Mouse (Mus musculus) limb, embryonic 13.5 days (tissue): ENCODE measurements at regions not wholly inside any gene's neighbourhood (a gene's known extent, or its start where the extent isn't known, plus 50 kb on each side); places are given as distances from the start of the nearest gene placed in this dataset.

ENCODE experiments used
- ATAC-seq: fragments of 200-750 bp; cut with Nextera tagmentation; 2 replicates; pipeline ENCODE4 v1.8.0; 2017; ENCODE audit warnings: low read depth, moderate number of reproducible peaks, moderate TSS enrichment; ENCODE audit not compliant: low FRiP score
- H3K27ac ChIP-seq: fragments of 300-500 bp; sonication (generic); 2 replicates; pipeline ENCODE4 v1.5.1; 2015; ENCODE audit warnings: inconsistent platforms, mild to moderate bottlenecking, moderate library complexity
- H3K27me3 ChIP-seq: fragments of 300-500 bp; sonication (generic); 2 replicates; pipeline ENCODE4 v1.6.1; 2015; ENCODE audit warnings: mild to moderate bottlenecking, inconsistent platforms
- H3K36me3 ChIP-seq: fragments of 300-500 bp; sonication (generic); 2 replicates; pipeline ENCODE4 v1.6.1; 2015; ENCODE audit warnings: inconsistent platforms, mild to moderate bottlenecking, moderate library complexity
- H3K4me1 ChIP-seq: fragments of 300-500 bp; sonication (generic); 2 replicates; pipeline ENCODE4 v1.6.1; 2015; ENCODE audit warnings: inconsistent platforms
- H3K4me2 ChIP-seq: fragments of 300-500 bp; sonication (generic); replicated peaks from 2 replicates; pipeline ENCODE4 v1.6.1; 2015; ENCODE audit warnings: inconsistent platforms, mild to moderate bottlenecking, moderate library complexity
- H3K4me3 ChIP-seq: fragments of 300-500 bp; sonication (generic); 2 replicates; pipeline ENCODE4 v1.5.1; 2015; ENCODE audit warnings: moderate library complexity, mild to moderate bottlenecking, inconsistent platforms
- H3K9ac ChIP-seq: fragments of 300-500 bp; sonication (generic); 2 replicates; pipeline ENCODE4 v1.6.1; 2015; ENCODE audit warnings: mild to moderate bottlenecking, inconsistent platforms
- H3K9me3 ChIP-seq: fragments of 300-500 bp; sonication (generic); 2 replicates; pipeline ENCODE4 v1.6.1; 2016; ENCODE audit warnings: inconsistent platforms
- WGBS: fragments of 180-500 bp; shearing (Covaris S2); methylation state at CpG from one replicate; pipeline ENCODE4 v1.1.7; 2015; 5-methylcytosine and 5-hydroxymethylcytosine counted together

GRCm38 (mm10) chr13:94619511-94619910 lies 169.2 kb upstream of the Tbca start:
- peaks cover 12% of the 10 kb centered on the region for H3K27me3 ChIP-seq
- H3K9ac ChIP-seq: no peak overlapping the region
- no peak overlapping the region for H3K4me3 ChIP-seq
- no peak overlapping the region for H3K4me2 ChIP-seq
- H3K36me3 ChIP-seq: no peaks in the 10 kb centered on the region
- no peaks in the 10 kb centered on the region for H3K9me3 ChIP-seq
- WGBS: 59% methylated on average over 4 of the region's 4 CpGs
- no peak overlapping the region for H3K27ac ChIP-seq
- peaks cover 10% of the 10 kb centered on the region for H3K4me1 ChIP-seq
- ATAC-seq: no peak

GRCm38 (mm10) chr13:94630055-94630454 lies 158.7 kb upstream of the Tbca start:
- no peak for ATAC-seq
- Histone ChIP-seq H3K27me3 (no peaks in the 10 kb centered on the region), H3K27ac (no peak overlapping the region), H3K9ac (no peak overlapping the region), H3K4me3 (no peak overlapping the region), H3K9me3 (no peaks in the 10 kb centered on the region), H3K4me2 (no peak overlapping the region), H3K36me3 (no peaks in the 10 kb centered on the region), H3K4me1 (peaks cover 4% of the 10 kb centered on the region; the same call in 1 of the 2 replicates)
- WGBS: 83% methylated on average over 1 of the region's 1 CpGs

GRCm38 (mm10) chr13:94630685-94631084 lies 158.0 kb upstream of the Tbca start:
- no peak overlapping the region for H3K27ac ChIP-seq
- no peaks in the 10 kb centered on the region for H3K9me3 ChIP-seq
- no peak overlapping the region for H3K9ac ChIP-seq
- H3K4me3 ChIP-seq: no peak overlapping the region
- no peaks in the 10 kb centered on the region for H3K36me3 ChIP-seq
- 91% methylated on average over 6 of the region's 6 CpGs for WGBS
- H3K4me1 ChIP-seq: peaks cover 4% of the 10 kb centered on the region; the same call in 1 of the 2 replicates
- no peak overlapping the region for H3K4me2 ChIP-seq
- no peak for ATAC-seq
- H3K27me3 ChIP-seq: no peaks in the 10 kb centered on the region

- no peak for ATAC-seq
- H3K9ac ChIP-seq: no peak overlapping the region
- no peaks in the 10 kb centered on the region for H3K27me3 ChIP-seq
- no peaks in the 10 kb centered on the region for H3K36me3 ChIP-seq
- no peak overlapping the region for H3K4me3 ChIP-seq
- no peaks in the 10 kb centered on the region for H3K9me3 ChIP-seq
- no peak overlapping the region for H3K27ac ChIP-seq
- peaks cover 4% of the 10 kb centered on the region; the same call in 1 of the 2 replicates for H3K4me1 ChIP-seq
- 43% methylated on average over 5 of the region's 5 CpGs for WGBS
- H3K4me2 ChIP-seq: no peak overlapping the region
Observed at GRCm38 (mm10) chr13:94632730-94633129, 156.0 kb upstream of the Tbca start.

GRCm38 (mm10) chr13:94640336-94640735 lies 148.4 kb upstream of the Tbca start:
- Histone ChIP-seq H3K4me1 (peaks cover 5% of the 10 kb centered on the region; the same call in 1 of the 2 replicates), H3K36me3 (no peaks in the 10 kb centered on the region), H3K9ac (no peak overlapping the region), H3K4me2 (no peak overlapping the region), H3K4me3 (no peak overlapping the region), H3K9me3 (no peaks in the 10 kb centered on the region), H3K27ac (no peak overlapping the region), H3K27me3 (no peaks in the 10 kb centered on the region)
- WGBS: 80% methylated on average over 5 of the region's 5 CpGs
- no peak for ATAC-seq

GRCm38 (mm10) chr13:94645241-94646206 lies 143.2 kb upstream of the Tbca start:
- no peak for ATAC-seq
- 70% methylated on average over 19 of the region's 19 CpGs for WGBS
- no peaks in the 10 kb centered on the region for H3K36me3 ChIP-seq
- no peak overlapping the region for H3K4me2 ChIP-seq
- no peak overlapping the region for H3K27ac ChIP-seq
- H3K4me3 ChIP-seq: no peak overlapping the region
- no peaks in the 10 kb centered on the region for H3K9me3 ChIP-seq
- no peak overlapping the region for H3K9ac ChIP-seq
- H3K4me1 ChIP-seq: peaks cover 7% of the 10 kb centered on the region; the same call in 1 of the 2 replicates
- peaks cover 12% of the 10 kb centered on the region for H3K27me3 ChIP-seq

GRCm38 (mm10) chr13:94646326-94646725 lies 142.4 kb upstream of the Tbca start:
- WGBS: 80% methylated on average over 2 of the region's 2 CpGs
- H3K27me3 ChIP-seq: peaks cover 12% of the 10 kb centered on the region
- H3K4me3 ChIP-seq: no peak overlapping the region
- no peaks in the 10 kb centered on the region for H3K9me3 ChIP-seq
- peaks cover 7% of the 10 kb centered on the region; the same call in 1 of the 2 replicates for H3K4me1 ChIP-seq
- H3K9ac ChIP-seq: no peak overlapping the region
- no peaks in the 10 kb centered on the region for H3K36me3 ChIP-seq
- ATAC-seq: no peak
- H3K4me2 ChIP-seq: no peak overlapping the region
- H3K27ac ChIP-seq: no peak overlapping the region

GRCm38 (mm10) chr13:94646781-94647555 lies 141.7 kb upstream of the Tbca start:
- 61% methylated on average over 12 of the region's 12 CpGs for WGBS
- Histone ChIP-seq H3K4me1 (peaks cover 7% of the 10 kb centered on the region; the same call in 1 of the 2 replicates), H3K36me3 (no peaks in the 10 kb centered on the region), H3K4me2 (no peak overlapping the region), H3K4me3 (no peak overlapping the region), H3K9me3 (no peaks in the 10 kb centered on the region), H3K9ac (no peak overlapping the region), H3K27ac (no peak overlapping the region), H3K27me3 (peaks cover 12% of the 10 kb centered on the region)
- no peak for ATAC-seq

- Histone ChIP-seq H3K4me3 (no peak overlapping the region), H3K4me2 (no peak overlapping the region), H3K4me1 (peaks cover 7% of the 10 kb centered on the region; the same call in 1 of the 2 replicates), H3K27ac (no peak overlapping the region), H3K9me3 (no peaks in the 10 kb centered on the region), H3K27me3 (peaks cover 12% of the 10 kb centered on the region), H3K9ac (no peak overlapping the region), H3K36me3 (no peaks in the 10 kb centered on the region)
- no peak for ATAC-seq
- 43% methylated on average over 5 of the region's 5 CpGs for WGBS
Observed at GRCm38 (mm10) chr13:94647566-94647965, 141.1 kb upstream of the Tbca start.

- no peak overlapping the region for H3K4me3 ChIP-seq
- H3K27me3 ChIP-seq: peaks cover 10% of the 10 kb centered on the region
- ATAC-seq: no peak
- no peaks in the 10 kb centered on the region for H3K9me3 ChIP-seq
- H3K27ac ChIP-seq: no peak overlapping the region
- no peaks in the 10 kb centered on the region for H3K4me1 ChIP-seq
- H3K9ac ChIP-seq: no peak overlapping the region
- H3K36me3 ChIP-seq: no peaks in the 10 kb centered on the region
- H3K4me2 ChIP-seq: no peak overlapping the region
- 78% methylated on average over 7 of the region's 7 CpGs for whole genome bisulfite sequencing
Observed at GRCm38 (mm10) chr13:94650951-94651350, 137.8 kb upstream of the Tbca start.

GRCm38 (mm10) chr13:94667604-94668003 lies 121.1 kb upstream of the Tbca start:
- Histone ChIP-seq H3K36me3 (no peaks in the 10 kb centered on the region), H3K27ac (no peak overlapping the region), H3K4me2 (no peak overlapping the region), H3K4me1 (no peaks in the 10 kb centered on the region), H3K4me3 (no peak overlapping the region), H3K9me3 (no peaks in the 10 kb centered on the region), H3K27me3 (peaks cover 13% of the 10 kb centered on the region), H3K9ac (no peak overlapping the region)
- 85% methylated on average over 9 of the region's 9 CpGs for WGBS
- no peak for ATAC-seq

- no peaks in the 10 kb centered on the region for H3K9me3 ChIP-seq
- WGBS: 66% methylated on average over 5 of the region's 5 CpGs
- H3K4me1 ChIP-seq: no peaks in the 10 kb centered on the region
- no peak overlapping the region for H3K27ac ChIP-seq
- no peak for ATAC-seq
- no peaks in the 10 kb centered on the region for H3K36me3 ChIP-seq
- H3K4me2 ChIP-seq: no peak overlapping the region
- H3K4me3 ChIP-seq: no peak overlapping the region
- H3K9ac ChIP-seq: no peak overlapping the region
- peaks cover 17% of the 10 kb centered on the region for H3K27me3 ChIP-seq
Observed at GRCm38 (mm10) chr13:94668276-94668675, 120.4 kb upstream of the Tbca start.
